Mouse (Mus musculus) bone marrow, adult 2 months (tissue): ENCODE data around the gene Tle4.

Source experiments
- CTCF ChIP-seq: fragments of 200-500 bp; IDR thresholded peaks from 2 replicates; pipeline ENCODE4 v1.5.1; 2011; ENCODE audit warnings: low read length, control low read depth; ENCODE audit not compliant: control insufficient read depth, insufficient read depth
- POLR2A ChIP-seq: fragments of 200-500 bp; IDR thresholded peaks from 2 replicates; pipeline ENCODE4 v1.6.1; 2011; ENCODE audit warnings: low read depth, mild to moderate bottlenecking, control low read depth, low read length, borderline replicate concordance; ENCODE audit not compliant: control insufficient read depth

DNA sequence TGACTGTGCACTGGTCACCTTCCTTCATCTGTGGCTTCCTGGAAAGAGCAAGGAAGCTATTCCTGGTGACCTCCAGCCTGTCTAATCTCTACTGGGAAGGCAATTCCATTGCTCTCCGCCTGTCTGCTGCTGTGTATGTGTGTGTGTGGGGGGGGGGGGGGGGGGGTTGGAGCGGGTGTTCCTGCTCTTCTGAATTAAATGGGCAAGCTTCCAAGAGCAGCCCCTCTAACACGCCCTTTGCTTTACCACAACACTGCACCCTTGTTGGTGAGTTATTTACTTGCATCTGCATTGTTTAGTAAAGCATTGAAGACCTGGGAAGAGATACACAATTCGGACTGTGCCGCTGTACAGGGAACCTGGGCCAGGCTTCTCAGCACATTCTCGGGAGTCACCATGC lies 170.9 kb downstream of the Tle4 start:
- TF ChIP-seq CTCF (no peak), POLR2A (no peak)
